Mouse (Mus musculus) inflammation-experienced regulatory T-cells, adult 6 months (primary cell): Measurements from ENCODE around the gene Npc2. TPM values are rescaled to one million over a fixed set of nuclear protein-coding genes. Genes with fewer than 3 reads are reported as not detected.

Experiments used
- ATAC-seq: one replicate; pipeline ENCODE4 v1.8.0; 2017
- polyA plus RNA-seq, 3 experiments: library from polyadenylated mRNA; unstranded; fragments of 100-300 nt; shearing (Covaris generic); gene quantifications; one replicate each; pipeline ENCODE4 v1.2.1; 2017

Gene Npc2
- polyA plus RNA-seq, 3 experiments from 2014 or later, result 121 to 184 (median 148) TPM

GRCm38 (mm10) chr12:84776229-84776628 is 3.3 kb upstream of the Npc2 start:
- no peak for ATAC-seq

GRCm38 (mm10) chr12:84774376-84774775 is 1.4 kb upstream of the Npc2 start:
- no peak for ATAC-seq

- peak; percentile 1 for ATAC-seq
Observed at GRCm38 (mm10) chr12:84773476-84773875, 524 bp upstream of the Npc2 start.

GRCm38 (mm10) chr12:84771981-84772520 is 901 bp downstream of the Npc2 start:
- ATAC-seq, result no peak

GRCm38 (mm10) chr12:84769624-84770023 is 3.3 kb downstream of the Npc2 start:
- no peak for ATAC-seq

GRCm38 (mm10) chr12:84767510-84767909 is 5.4 kb downstream of the Npc2 start:
- ATAC-seq, result no peak

GRCm38 (mm10) chr12:84766113-84766735 is 6.7 kb downstream of the Npc2 start:
- ATAC-seq, result no peak

- ATAC-seq, result no peak
Observed at GRCm38 (mm10) chr12:84765506-84765905, 7.4 kb downstream of the Npc2 start.

- no peak for ATAC-seq
Observed at GRCm38 (mm10) chr12:84764756-84765155, 8.2 kb downstream of the Npc2 start.

- ATAC-seq, result no peak
Observed at GRCm38 (mm10) chr12:84763577-84764218, 9.3 kb downstream of the Npc2 start.

GRCm38 (mm10) chr12:84762532-84762931 is 10.4 kb downstream of the Npc2 start:
- ATAC-seq, result peak; percentile 98

GRCm38 (mm10) chr12:84759063-84759462 is 13.9 kb downstream of the Npc2 start:
- no peak for ATAC-seq

- no peak for ATAC-seq
Observed at GRCm38 (mm10) chr12:84756016-84756415, 16.9 kb downstream of the Npc2 start.

- ATAC-seq, result peak; percentile 64
Observed at GRCm38 (mm10) chr12:84755008-84755695, 17.8 kb downstream of the Npc2 start.

GRCm38 (mm10) chr12:84752131-84752977 is 20.6 kb downstream of the Npc2 start:
- no peak for ATAC-seq

- ATAC-seq, result no peak
Observed at GRCm38 (mm10) chr12:84750661-84751060, 22.3 kb downstream of the Npc2 start.

GRCm38 (mm10) chr12:84748134-84748533 is 24.8 kb downstream of the Npc2 start:
- no peak for ATAC-seq

- ATAC-seq, result no peak
Observed at GRCm38 (mm10) chr12:84745700-84746099, 27.3 kb downstream of the Npc2 start.

- no peak for ATAC-seq
Observed at GRCm38 (mm10) chr12:84743496-84743895, 29.5 kb downstream of the Npc2 start.

- no peak for ATAC-seq
Observed at GRCm38 (mm10) chr12:84733366-84733765, 39.6 kb downstream of the Npc2 start.

GRCm38 (mm10) chr12:84728421-84728820 is 44.5 kb downstream of the Npc2 start:
- ATAC-seq, result no peak

GRCm38 (mm10) chr12:84727434-84727833 is 45.5 kb downstream of the Npc2 start:
- ATAC-seq, result no peak

GRCm38 (mm10) chr12:84726986-84727385 is 46.0 kb downstream of the Npc2 start:
- no peak for ATAC-seq
